Mouse (Mus musculus) CH12.LX (cell line): ENCODE measurements around the gene Prkcq.

ENCODE experiments used
- CHD1 ChIP-seq: IDR thresholded peaks from 2 replicates; pipeline ENCODE4 v1.6.1; 2012; ENCODE audit warnings: low read depth, low read length, improper control_type of control experiment, inconsistent platforms
- CTCF ChIP-seq, 2 experiments: IDR thresholded peaks in 1 of 2; conservative IDR thresholded peaks in 1 of 2; 2 replicates each; pipeline ENCODE4 v1.5.1; 2011 to 2012; ENCODE audit warnings: low read depth in 2 of 2, low read length in 2 of 2, improper control_type of control experiment in 1 of 2, inconsistent platforms in 1 of 2, mild to moderate bottlenecking in 1 of 2, moderate library complexity in 1 of 2
- ELF1 ChIP-seq: IDR thresholded peaks from 2 replicates; pipeline ENCODE4 v1.6.1; 2014; ENCODE audit warnings: low read depth, mild to moderate bottlenecking, inconsistent platforms, low read length, improper control_type of control experiment
- EP300 ChIP-seq: IDR thresholded peaks from 2 replicates; pipeline ENCODE4 v1.6.1; 2011; ENCODE audit warnings: low read length, improper control_type of control experiment
- JUN ChIP-seq: IDR thresholded peaks from 2 replicates; pipeline ENCODE4 v1.6.1; 2011; ENCODE audit warnings: low read depth, mild to moderate bottlenecking, low read length, improper control_type of control experiment, moderate library complexity; ENCODE audit not compliant: insufficient read depth
- MEF2A ChIP-seq: IDR thresholded peaks from 2 replicates; pipeline ENCODE4 v1.6.1; 2014; ENCODE audit warnings: low read depth, mild to moderate bottlenecking, inconsistent platforms, low read length, improper control_type of control experiment, borderline replicate concordance
- POLR2A ChIP-seq: IDR thresholded peaks from 2 replicates; pipeline ENCODE4 v1.6.1; 2011; ENCODE audit warnings: low read depth, mild to moderate bottlenecking, improper control_type of control experiment, low read length
- POLR2AphosphoS2 ChIP-seq: IDR thresholded peaks from 2 replicates; pipeline ENCODE4 v1.6.1; 2011; ENCODE audit warnings: low read depth, low read length, improper control_type of control experiment
- TCF12 ChIP-seq: IDR thresholded peaks from 2 replicates; pipeline ENCODE4 v1.6.1; 2014; ENCODE audit warnings: low read depth, mild to moderate bottlenecking, inconsistent platforms, low read length, improper control_type of control experiment

DNA sequence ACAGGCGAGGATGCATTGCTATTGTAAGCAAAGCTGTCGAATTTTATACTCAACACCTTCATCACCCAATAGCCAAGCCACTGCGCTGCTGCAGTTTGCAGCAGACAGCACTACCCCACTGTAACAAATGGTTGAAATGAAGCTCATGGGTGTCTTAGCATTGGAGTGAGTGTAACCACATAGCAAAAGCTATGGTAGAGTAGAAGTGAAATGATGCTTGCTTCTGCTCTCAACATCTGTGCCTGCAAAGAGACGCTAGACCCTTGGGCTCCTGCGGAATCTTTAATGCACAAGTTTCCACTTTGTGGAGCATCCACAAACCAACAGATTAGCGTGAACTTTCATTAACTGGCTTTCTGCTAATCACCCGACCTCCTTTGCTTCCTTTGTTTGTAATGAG is 74.0 kb downstream of the Prkcq start:
- TF ChIP-seq MEF2A: no peak
- no peak for TF ChIP-seq ELF1
- no peak for TF ChIP-seq CTCF (conservative IDR thresholded peaks at IDR 0.05 in 1 of 2, IDR thresholded peaks at IDR 0.05 in 1 of 2; ENCODE audit: low read depth in 2 of 2, low read length in 2 of 2)
- TF ChIP-seq POLR2A: no peak
- no peak for TF ChIP-seq TCF12
- TF ChIP-seq JUN: no peak
- TF ChIP-seq EP300: no peak
- no peak for TF ChIP-seq POLR2AphosphoS2
- TF ChIP-seq CHD1: no peak
